Mouse (Mus musculus) brain, embryonic 14.5 days (tissue): ENCODE measurements at regions not wholly inside any gene's neighbourhood (a gene's known extent, or its start where the extent isn't known, plus 50 kb on each side); places are given as distances from the start of the nearest gene placed in this dataset.

ENCODE experiments used
- DNase-seq: peaks from one replicate; pipeline ENCODE4 v3.0.0-alpha.2; 2011; ENCODE audit warnings: low read depth
- CTCF ChIP-seq: fragments of 200-500 bp; IDR thresholded peaks from 2 replicates; pipeline ENCODE4 v1.5.1; 2012; ENCODE audit warnings: inconsistent platforms, mild to moderate bottlenecking, moderate library complexity, borderline replicate concordance; ENCODE audit not compliant: insufficient read depth, insufficient read length; ENCODE audit errors: extremely low read depth
- POLR2A ChIP-seq: fragments of 200-500 bp; IDR thresholded peaks from 2 replicates; pipeline ENCODE4 v1.6.1; 2012; ENCODE audit warnings: mild to moderate bottlenecking, inconsistent platforms, borderline replicate concordance; ENCODE audit not compliant: poor library complexity, insufficient read depth, insufficient read length, severe bottlenecking; ENCODE audit errors: extremely low read depth

DNA sequence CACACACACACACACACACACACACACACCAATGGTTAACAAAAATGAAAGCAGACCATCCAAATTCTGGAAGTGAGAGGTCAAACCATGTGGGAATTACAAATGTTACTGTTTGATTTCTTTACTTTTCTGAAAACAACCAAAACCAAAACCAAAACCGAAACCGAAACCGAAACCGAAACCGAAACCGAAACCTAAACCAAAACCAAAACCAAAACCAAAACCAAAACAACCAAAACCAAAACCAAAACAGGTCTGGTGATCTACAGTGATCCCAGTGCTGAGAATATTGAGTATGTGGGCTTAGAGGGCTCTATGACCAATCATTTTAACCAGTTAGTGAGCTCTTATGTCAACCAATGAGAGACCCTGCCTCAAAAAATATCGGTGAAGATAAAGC is 1407.6 kb upstream of the Cdh20 start:
- TF ChIP-seq POLR2A (no peak), CTCF (no peak)

DNA sequence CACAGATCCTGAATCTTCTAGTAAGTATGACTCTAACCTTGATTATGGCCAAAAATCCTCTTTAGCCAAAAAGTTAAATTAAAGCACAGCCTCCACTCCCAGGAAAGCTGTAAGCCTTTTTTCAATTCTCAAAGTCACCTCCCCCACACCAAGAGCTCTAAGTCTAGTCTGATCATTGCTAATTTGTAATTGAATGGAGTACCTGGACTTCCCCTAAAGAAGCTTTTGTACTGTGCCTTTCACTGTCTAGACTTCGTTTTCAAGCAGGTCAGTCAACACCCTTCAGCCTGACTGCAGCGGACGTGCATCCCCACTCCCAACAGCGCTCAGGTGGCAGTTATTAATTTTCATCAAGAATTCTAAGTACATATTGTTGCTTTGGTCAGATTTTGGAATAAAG is 1395.5 kb upstream of the Cdh20 start:
- no peak for TF ChIP-seq POLR2A
- TF ChIP-seq CTCF, result no peak
- no peak for DNase-seq

More for the DNA sequence above, 1407.6 kb upstream of the Cdh20 start:
- no peak for DNase-seq

DNA sequence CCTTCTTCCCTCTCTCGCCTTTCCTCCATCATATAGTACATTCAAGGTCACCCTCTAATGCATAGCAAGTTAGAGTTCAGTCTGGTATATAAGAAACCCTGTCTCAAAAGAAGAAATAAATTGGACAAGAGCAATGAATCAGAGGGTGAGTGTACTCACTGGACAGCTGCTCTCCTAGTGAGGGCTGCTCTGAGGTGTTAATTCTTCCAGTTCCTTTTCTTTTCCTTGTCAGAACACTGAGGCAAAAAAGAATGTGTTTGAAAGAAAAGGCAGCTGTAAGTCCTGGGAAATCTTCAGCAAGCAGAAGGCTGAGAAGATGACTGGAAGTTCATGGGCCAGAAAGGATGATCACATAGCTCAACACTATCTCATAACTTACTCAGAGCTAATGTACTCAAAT is 1348.2 kb upstream of the Cdh20 start:
- no peak for DNase-seq
- TF ChIP-seq CTCF, result no peak
- TF ChIP-seq POLR2A, result no peak

DNA sequence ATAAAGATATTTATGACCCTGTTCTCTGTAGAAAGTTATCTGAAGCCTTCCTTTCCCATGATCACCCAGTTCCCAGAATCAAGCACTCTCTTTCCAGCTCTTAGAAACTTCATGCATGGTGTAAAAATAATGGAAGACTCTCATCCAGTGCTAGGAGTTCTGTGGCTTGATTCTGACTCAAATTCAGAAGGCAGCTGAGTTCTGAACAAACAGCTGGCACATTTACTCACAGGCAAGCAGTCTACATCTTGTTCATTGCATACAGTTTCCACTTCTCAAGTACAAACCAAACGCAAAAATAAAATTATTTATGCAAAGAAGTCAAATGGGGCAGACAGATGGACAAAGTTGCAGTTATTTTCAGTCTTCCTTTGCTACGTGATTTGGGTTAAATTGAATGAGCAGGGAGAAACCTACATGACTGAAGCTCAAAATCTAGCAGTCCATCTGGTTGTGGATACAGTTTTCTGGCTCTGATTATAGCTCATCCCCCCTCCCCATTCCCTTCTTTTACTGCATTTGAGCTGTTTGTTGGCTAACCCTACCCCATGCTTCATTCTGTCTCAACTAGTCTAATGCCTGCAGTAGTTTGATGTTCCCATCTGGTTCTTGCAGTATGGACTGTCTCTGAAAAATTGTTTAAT is 1347.2 kb upstream of the Cdh20 start:
- TF ChIP-seq POLR2A (no peak), CTCF (no peak)
- DNase-seq, result peak; percentile 44

DNA sequence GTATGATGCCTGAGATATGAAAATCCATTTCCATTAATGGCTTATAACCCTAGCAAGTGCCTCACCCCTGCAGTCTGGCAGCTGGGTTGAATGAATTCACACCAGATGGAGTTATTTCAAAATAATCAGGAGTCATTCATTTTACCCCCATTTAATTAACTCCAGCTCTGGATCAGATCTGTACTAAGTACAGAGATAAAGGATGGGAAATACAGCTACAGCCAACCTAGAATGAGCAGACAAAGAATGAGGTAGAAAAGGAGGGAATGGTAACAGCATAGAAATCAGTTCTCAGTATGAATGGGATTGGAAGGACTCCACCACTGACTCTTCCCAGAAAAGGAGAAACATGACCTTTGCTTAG is 1346.7 kb upstream of the Cdh20 start:
- DNase-seq, result peak; percentile 39

DNA sequence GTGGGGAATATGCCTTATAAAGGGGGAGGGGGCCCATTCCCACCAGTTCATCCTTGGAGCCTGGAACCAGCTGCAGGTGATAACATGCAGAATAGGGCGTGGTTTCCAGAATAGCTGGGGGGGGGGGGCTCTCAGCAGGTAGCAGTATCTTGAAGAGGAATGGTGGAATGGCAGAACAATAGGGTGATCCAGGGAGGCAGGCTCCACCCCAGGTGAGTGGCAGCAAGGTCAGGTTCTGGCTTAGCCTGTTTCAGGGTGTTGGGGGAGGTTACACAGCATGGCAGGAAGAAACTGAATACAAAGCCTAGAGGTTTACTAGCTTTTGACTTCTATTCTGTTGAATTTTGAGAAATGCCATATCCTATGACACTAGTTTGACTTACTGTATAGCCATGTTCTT is 1296.8 kb upstream of the Cdh20 start:
- TF ChIP-seq CTCF (no peak), POLR2A (no peak)
- DNase-seq, result no peak

More for the DNA sequence above, 1346.7 kb upstream of the Cdh20 start:
- TF ChIP-seq POLR2A (no peak), CTCF (no peak)

DNA sequence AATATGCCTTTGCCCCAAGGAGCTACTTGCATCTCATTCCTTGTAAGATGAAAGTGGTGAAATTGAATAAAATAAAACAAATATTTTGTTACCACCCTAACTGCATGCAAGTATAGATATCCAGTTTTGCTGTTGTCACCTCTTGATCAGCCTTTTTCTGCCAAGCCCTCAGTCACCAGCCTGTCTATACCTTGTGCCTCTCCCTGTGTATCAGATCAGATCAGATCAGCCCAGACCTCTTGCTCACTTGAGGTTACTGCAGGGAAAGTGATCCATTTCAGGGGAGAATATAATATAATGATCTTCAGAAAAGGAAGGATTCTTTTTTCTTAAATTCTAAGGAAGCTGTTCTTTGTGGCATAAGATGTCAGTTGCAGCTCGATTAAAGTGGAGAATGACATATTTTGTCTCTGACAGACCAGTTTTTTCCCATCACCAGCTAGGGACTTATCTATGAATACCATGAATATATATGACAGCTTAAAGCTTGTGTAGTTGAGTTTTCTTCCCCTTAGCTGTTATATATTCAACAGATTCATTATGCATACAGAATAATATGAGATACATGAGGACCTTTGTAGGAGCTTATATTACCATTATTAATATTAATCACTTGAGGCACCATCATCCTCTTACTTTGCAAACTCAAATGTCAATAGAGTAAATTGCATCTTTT is 1264.7 kb upstream of the Cdh20 start:
- TF ChIP-seq CTCF (no peak), POLR2A (no peak)
- peak; percentile 55 for DNase-seq
